Mouse (Mus musculus): ENCODE results near the gene Cpsf3. TPM values are rescaled to one million over a fixed set of nuclear protein-coding genes. Genes with fewer than 3 reads are reported as not detected.

The Cpsf3 gene
- polyA plus RNA-seq, 1 experiment from 2014 or later = 98.1 TPM

- H3K27me3 ChIP-seq (ENCODE audit: control insufficient read depth, insufficient read depth, low read length) = no peaks in the 10 kb centered on the region
- no peak overlapping the region for H3K4me3 ChIP-seq (replicated peaks; ENCODE audit: low read length)
- H3K27ac ChIP-seq (ENCODE audit: low read length) = no peak overlapping the region
- peaks cover 46% of the 10 kb centered on the region for H3K36me3 ChIP-seq (ENCODE audit: control insufficient read depth, insufficient read depth, low read length)
- H3K4me1 ChIP-seq (ENCODE audit: control insufficient read depth, insufficient read depth, low read length) = no peaks in the 10 kb centered on the region
- WGBS = 84% methylated on average over 4 of the region's 4 CpGs
- no peak overlapping the region for H3K4me2 ChIP-seq (ENCODE audit: low read depth, low read length)
- no peak for ATAC-seq (ENCODE audit: insufficient read depth, low FRiP score)
- H3K9me3 ChIP-seq (replicated peaks; ENCODE audit: control insufficient read depth, low read length) = no peaks in the 10 kb centered on the region
- H3K9ac ChIP-seq (ENCODE audit: low read length) = no peak overlapping the region
These were observed 21.5 kb downstream of the Cpsf3 start for GRCm38 (mm10) chr12:21306721-21307120.

DNA sequence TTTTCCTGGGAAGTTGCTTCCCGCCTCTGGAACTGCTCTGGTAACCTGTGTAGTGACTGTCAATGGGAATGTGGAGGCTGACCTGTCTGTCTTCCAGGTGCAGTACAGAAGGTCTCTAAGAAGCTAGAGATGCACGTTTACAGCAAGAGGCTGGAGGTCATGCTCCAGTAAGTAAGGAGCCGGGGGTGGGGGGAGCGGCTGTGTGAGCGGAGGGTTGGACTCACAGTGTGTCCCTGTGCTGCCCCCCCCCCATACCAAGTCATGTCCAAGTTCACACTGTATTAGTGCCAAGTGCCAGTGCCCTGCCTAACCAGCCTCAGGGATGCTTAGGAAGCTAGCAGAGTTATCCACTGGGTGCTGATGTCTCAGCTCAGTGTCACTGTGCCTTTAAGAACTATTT is 27.0 kb downstream of the Cpsf3 start:
- Histone ChIP-seq H3K4me2 (ENCODE audit: low read depth, low read length) (no peak overlapping the region), H3K27me3 (ENCODE audit: control insufficient read depth, insufficient read depth, low read length) (no peaks in the 10 kb centered on the region), H3K9ac (ENCODE audit: low read length) (no peak overlapping the region), H3K27ac (ENCODE audit: low read length) (no peak overlapping the region), H3K9me3 (replicated peaks; ENCODE audit: control insufficient read depth, low read length) (no peaks in the 10 kb centered on the region), H3K4me3 (replicated peaks; ENCODE audit: low read length) (no peak overlapping the region), H3K4me1 (ENCODE audit: control insufficient read depth, insufficient read depth, low read length) (peaks cover 7% of the 10 kb centered on the region), H3K36me3 (ENCODE audit: control insufficient read depth, insufficient read depth, low read length) (peaks cover 31% of the 10 kb centered on the region; the same call in 1 of the 2 replicates)
- no peak for ATAC-seq (ENCODE audit: insufficient read depth, low FRiP score)
- WGBS = 88% methylated on average over 5 of the region's 5 CpGs

DNA sequence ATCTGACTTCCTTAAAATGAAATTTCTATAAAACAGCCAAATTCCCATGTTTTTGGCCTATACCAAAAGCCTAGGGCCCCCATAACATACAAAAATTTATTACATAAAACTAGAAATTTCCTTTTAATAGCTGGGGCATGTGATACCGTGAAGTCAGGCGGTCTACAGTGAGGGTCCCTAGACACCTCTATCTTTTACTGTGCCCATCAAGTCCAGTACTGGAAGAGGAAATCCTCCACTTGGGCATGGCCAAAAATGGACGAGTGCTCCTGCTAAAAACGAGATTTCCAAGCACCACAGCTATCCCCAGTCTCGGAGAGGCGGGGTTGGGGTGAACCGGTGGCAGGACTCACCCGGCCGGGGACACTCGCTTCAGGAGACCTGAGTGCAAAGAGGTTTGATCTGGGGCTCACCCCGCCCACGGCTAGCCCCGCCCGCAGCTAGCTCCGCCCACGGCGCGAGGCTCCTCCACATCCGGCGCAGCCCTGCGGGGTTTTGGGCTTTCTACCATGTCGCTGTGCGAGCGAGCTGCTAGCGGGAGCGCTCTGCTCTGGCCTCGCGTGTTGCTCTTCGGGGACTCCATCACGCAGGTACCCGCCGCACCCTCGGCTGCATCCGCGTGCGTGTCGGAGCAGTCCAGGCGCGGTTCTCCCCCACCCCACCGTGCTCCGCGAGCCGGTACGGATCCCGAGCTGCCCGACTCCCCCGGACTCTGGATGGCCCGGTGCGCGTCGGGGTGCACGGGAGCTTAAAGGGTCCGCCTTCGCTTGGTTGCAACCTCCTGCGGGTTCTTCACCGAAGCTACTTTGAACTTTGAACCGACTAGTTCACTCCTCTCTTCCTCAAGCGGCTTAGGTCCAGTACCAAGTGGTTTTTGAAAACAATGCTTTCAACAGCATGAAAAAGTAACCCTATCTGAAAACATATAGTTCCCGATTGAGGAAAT is 31.0 kb downstream of the Cpsf3 start, which contains the start of gene Iah1:
Iah1 (plus strand) TSS at position 467 of the 946 bp plus-strand sequence.
- Histone ChIP-seq H3K27ac (ENCODE audit: low read length) (peak within 1 kb of the TSS; percentile 87), H3K9me3 (replicated peaks; ENCODE audit: control insufficient read depth, low read length) (no peaks in the 10 kb centered on the region), H3K9ac (ENCODE audit: low read length) (peak within 1 kb of the TSS; percentile 86), H3K4me2 (ENCODE audit: low read depth, low read length) (peak within 1 kb of the TSS; percentile 82), H3K36me3 (ENCODE audit: control insufficient read depth, insufficient read depth, low read length) (0 out of 2 replicates have a peak, but pooled peaks cover 8% of the 10 kb centered on the region), H3K27me3 (ENCODE audit: control insufficient read depth, insufficient read depth, low read length) (no peaks in the 10 kb centered on the region), H3K4me1 (ENCODE audit: control insufficient read depth, insufficient read depth, low read length) (peaks cover 9% of the 10 kb centered on the region), H3K4me3 (replicated peaks; ENCODE audit: low read length) (peak within 1 kb of the TSS; percentile 85)
- whole genome bisulfite sequencing = 2% methylated on average over 59 of the region's 59 CpGs
- ATAC-seq (ENCODE audit: insufficient read depth, low FRiP score) = peak; percentile 96

DNA sequence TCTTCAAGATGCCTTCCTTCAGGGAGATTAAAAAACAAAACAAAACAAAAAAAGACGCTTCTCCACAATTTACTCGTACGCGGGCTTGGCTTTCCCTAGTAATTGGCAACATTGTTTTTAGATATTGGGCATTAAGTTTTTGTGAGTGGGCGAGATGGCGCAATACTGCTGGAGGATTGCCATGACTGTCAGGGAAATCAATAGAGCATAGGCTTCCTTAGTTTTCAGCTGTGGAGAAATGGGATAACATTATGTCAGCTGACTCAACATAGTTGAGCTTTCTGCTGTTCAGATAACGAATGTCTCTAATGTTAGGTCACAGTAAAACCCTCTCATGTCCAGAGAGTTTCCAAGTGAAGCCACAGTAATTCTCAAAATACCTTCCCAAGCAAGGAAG is 31.7 kb downstream of the Cpsf3 start:
- Histone ChIP-seq H3K9me3 (replicated peaks; ENCODE audit: control insufficient read depth, low read length) (no peaks in the 10 kb centered on the region), H3K9ac (ENCODE audit: low read length) (peak overlapping the region; percentile 86), H3K4me2 (ENCODE audit: low read depth, low read length) (peak overlapping the region; percentile 82), H3K27me3 (ENCODE audit: control insufficient read depth, insufficient read depth, low read length) (no peaks in the 10 kb centered on the region), H3K4me1 (ENCODE audit: control insufficient read depth, insufficient read depth, low read length) (peaks cover 9% of the 10 kb centered on the region), H3K27ac (ENCODE audit: low read length) (peak overlapping the region; percentile 87; the same call in 1 of the 2 replicates), H3K4me3 (replicated peaks; ENCODE audit: low read length) (peak overlapping the region; percentile 85), H3K36me3 (ENCODE audit: control insufficient read depth, insufficient read depth, low read length) (0 out of 2 replicates have a peak, but pooled peaks cover 8% of the 10 kb centered on the region)
- no peak for ATAC-seq (ENCODE audit: insufficient read depth, low FRiP score)
- 30% methylated on average over 7 of the region's 7 CpGs for WGBS

DNA sequence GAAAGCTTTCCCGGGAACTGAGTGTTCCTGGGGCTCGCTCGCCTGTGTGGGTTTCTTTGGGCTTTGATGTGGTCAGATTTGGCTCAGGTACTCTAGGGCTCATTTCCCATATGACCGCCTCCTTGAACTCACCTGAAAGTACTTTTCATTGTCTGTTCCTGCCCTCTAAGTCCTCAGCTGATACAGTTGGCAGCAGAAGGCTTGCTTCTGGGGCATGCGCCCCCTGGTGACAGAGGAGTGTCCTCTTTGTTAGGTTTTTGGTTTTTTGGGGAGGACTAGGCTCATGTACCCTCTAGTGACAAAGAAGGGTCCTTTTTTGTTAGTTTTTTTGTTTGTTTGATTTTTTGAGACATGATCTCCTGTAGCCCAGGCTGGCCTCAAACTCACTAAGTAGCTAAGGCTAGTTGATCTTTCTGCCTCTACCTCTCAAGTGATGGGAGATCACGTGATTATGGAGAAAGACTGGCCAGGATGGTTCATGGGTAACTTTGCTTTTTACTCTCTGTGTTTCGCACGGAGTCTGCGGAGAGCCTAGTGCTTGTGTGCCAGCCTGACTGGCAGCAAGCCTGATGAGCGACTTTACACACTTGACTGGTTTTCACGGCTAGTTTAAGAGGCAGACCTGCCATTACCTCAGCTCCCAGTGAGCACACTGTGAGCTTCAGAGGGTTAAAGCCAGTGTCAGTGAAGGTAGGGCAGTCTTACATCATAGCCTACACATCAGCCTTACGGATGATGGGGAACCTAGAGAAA is 33.1 kb downstream of the Cpsf3 start:
- H3K4me1 ChIP-seq (ENCODE audit: control insufficient read depth, insufficient read depth, low read length) = peaks cover 9% of the 10 kb centered on the region
- ATAC-seq (ENCODE audit: insufficient read depth, low FRiP score) = no peak
- H3K36me3 ChIP-seq (ENCODE audit: control insufficient read depth, insufficient read depth, low read length) = 0 out of 2 replicates have a peak, but pooled peaks cover 8% of the 10 kb centered on the region
- H3K27ac ChIP-seq (ENCODE audit: low read length) = no peak overlapping the region
- no peaks in the 10 kb centered on the region for H3K27me3 ChIP-seq (ENCODE audit: control insufficient read depth, insufficient read depth, low read length)
- no peak overlapping the region for H3K9ac ChIP-seq (ENCODE audit: low read length)
- no peak overlapping the region for H3K4me2 ChIP-seq (ENCODE audit: low read depth, low read length)
- no peaks in the 10 kb centered on the region for H3K9me3 ChIP-seq (replicated peaks; ENCODE audit: control insufficient read depth, low read length)
- H3K4me3 ChIP-seq (replicated peaks; ENCODE audit: low read length) = no peak overlapping the region
- WGBS = 82% methylated on average over 12 of the region's 12 CpGs

DNA sequence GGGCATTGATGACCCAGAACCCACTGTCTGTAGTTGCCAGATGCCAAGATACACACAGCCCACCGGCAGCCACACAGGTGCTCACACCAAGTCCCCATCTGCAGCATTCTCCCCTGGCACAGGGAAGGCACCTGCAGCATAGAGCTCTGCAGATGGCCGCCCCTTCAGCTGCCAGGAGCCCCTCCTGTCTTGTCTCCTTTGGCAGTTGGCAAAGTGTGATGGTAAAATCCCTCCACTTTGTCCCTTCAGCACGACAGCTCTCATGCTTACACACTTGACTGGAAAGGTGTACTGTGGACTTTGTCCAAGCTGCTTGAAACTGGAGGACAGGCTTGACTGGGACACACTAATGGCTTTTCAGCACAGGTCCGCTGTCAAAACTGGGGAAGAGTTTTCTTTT is 35.1 kb downstream of the Cpsf3 start:
- no peaks in the 10 kb centered on the region for H3K27me3 ChIP-seq (ENCODE audit: control insufficient read depth, insufficient read depth, low read length)
- H3K4me3 ChIP-seq (replicated peaks; ENCODE audit: low read length) = no peak overlapping the region
- H3K4me1 ChIP-seq (ENCODE audit: control insufficient read depth, insufficient read depth, low read length) = peaks cover 9% of the 10 kb centered on the region
- WGBS = 85% methylated on average over 4 of the region's 4 CpGs
- H3K4me2 ChIP-seq (ENCODE audit: low read depth, low read length) = no peak overlapping the region
- ATAC-seq (ENCODE audit: insufficient read depth, low FRiP score) = no peak
- H3K36me3 ChIP-seq (ENCODE audit: control insufficient read depth, insufficient read depth, low read length) = 0 out of 2 replicates have a peak, but pooled peaks cover 6% of the 10 kb centered on the region
- H3K9ac ChIP-seq (ENCODE audit: low read length) = no peak overlapping the region
- no peak overlapping the region for H3K27ac ChIP-seq (ENCODE audit: low read length)
- no peaks in the 10 kb centered on the region for H3K9me3 ChIP-seq (replicated peaks; ENCODE audit: control insufficient read depth, low read length)

GRCm38 (mm10) chr12:21321170-21321569 is 36.0 kb downstream of the Cpsf3 start:
- Histone ChIP-seq H3K9ac (ENCODE audit: low read length) (no peak overlapping the region), H3K27me3 (ENCODE audit: control insufficient read depth, insufficient read depth, low read length) (no peaks in the 10 kb centered on the region), H3K4me3 (replicated peaks; ENCODE audit: low read length) (no peak overlapping the region), H3K27ac (ENCODE audit: low read length) (no peak overlapping the region), H3K9me3 (replicated peaks; ENCODE audit: control insufficient read depth, low read length) (no peaks in the 10 kb centered on the region), H3K36me3 (ENCODE audit: control insufficient read depth, insufficient read depth, low read length) (0 out of 2 replicates have a peak, but pooled peaks cover 6% of the 10 kb centered on the region), H3K4me1 (ENCODE audit: control insufficient read depth, insufficient read depth, low read length) (peaks cover 6% of the 10 kb centered on the region; the same call in 1 of the 2 replicates), H3K4me2 (ENCODE audit: low read depth, low read length) (no peak overlapping the region)
- no peak for ATAC-seq (ENCODE audit: insufficient read depth, low FRiP score)
- 74% methylated on average over 9 of the region's 9 CpGs for WGBS

GRCm38 (mm10) chr12:21322296-21322695 is 37.1 kb downstream of the Cpsf3 start:
- Histone ChIP-seq H3K36me3 (ENCODE audit: control insufficient read depth, insufficient read depth, low read length) (peaks cover 6% of the 10 kb centered on the region; the same call in 1 of the 2 replicates), H3K9ac (ENCODE audit: low read length) (no peak overlapping the region), H3K4me2 (ENCODE audit: low read depth, low read length) (no peak overlapping the region), H3K9me3 (replicated peaks; ENCODE audit: control insufficient read depth, low read length) (no peaks in the 10 kb centered on the region), H3K4me3 (replicated peaks; ENCODE audit: low read length) (no peak overlapping the region), H3K27me3 (ENCODE audit: control insufficient read depth, insufficient read depth, low read length) (no peaks in the 10 kb centered on the region), H3K27ac (ENCODE audit: low read length) (no peak overlapping the region), H3K4me1 (ENCODE audit: control insufficient read depth, insufficient read depth, low read length) (peaks cover under 1% of the 10 kb centered on the region; the same call in 1 of the 2 replicates)
- no peak for ATAC-seq (ENCODE audit: insufficient read depth, low FRiP score)
- 76% methylated on average over 4 of the region's 4 CpGs for WGBS

Data from stomach, embryonic 16.5 days (tissue).